Mouse (Mus musculus): ENCODE data around the gene Gm42688. TPM values are rescaled to one million over a fixed set of nuclear protein-coding genes. Genes with fewer than 3 reads are reported as not detected.

Gm42688 gene
- polyA plus RNA-seq, 1 experiment from 2014 or later = 2.5 TPM

GRCm38 (mm10) chr6:83111510-83112136 is 10.2 kb downstream of the Gm42688 start:
- ATAC-seq (ENCODE audit: insufficient number of reproducible peaks, low FRiP score, low TSS enrichment, low read depth) = no peak
- no peaks in the 10 kb centered on the region for H3K9me3 ChIP-seq
- peaks cover 10% of the 10 kb centered on the region; the same call in 1 of the 2 replicates for H3K36me3 ChIP-seq
- H3K27ac ChIP-seq = no peak overlapping the region
- H3K4me2 ChIP-seq = no peak overlapping the region
- no peak overlapping the region for H3K4me3 ChIP-seq
- no peaks in the 10 kb centered on the region for H3K27me3 ChIP-seq
- whole genome bisulfite sequencing = 91% methylated on average over 4 of the region's 4 CpGs
- no peak overlapping the region for H3K9ac ChIP-seq
- H3K4me1 ChIP-seq = peaks cover 35% of the 10 kb centered on the region

GRCm38 (mm10) chr6:83115011-83115671 is 13.7 kb downstream of the Gm42688 start, which contains the start of gene Mogs:
Gene Mogs (plus strand): TSS chr6:83115496.
- 1% methylated on average over 58 of the region's 58 CpGs for WGBS
- peak; percentile 86 for ATAC-seq (ENCODE audit: insufficient number of reproducible peaks, low FRiP score, low TSS enrichment, low read depth)
- peak within 1 kb of the TSS; percentile 91 for H3K9ac ChIP-seq
- peak within 1 kb of the TSS; percentile 70 for H3K4me2 ChIP-seq
- no peaks in the 10 kb centered on the region for H3K27me3 ChIP-seq
- no peaks in the 10 kb centered on the region for H3K9me3 ChIP-seq
- H3K36me3 ChIP-seq = peaks cover 37% of the 10 kb centered on the region
- peak within 1 kb of the TSS; percentile 89 for H3K27ac ChIP-seq
- H3K4me3 ChIP-seq = peak within 1 kb of the TSS; percentile 96
- H3K4me1 ChIP-seq = peaks cover 37% of the 10 kb centered on the region

GRCm38 (mm10) chr6:83115682-83116372 is 14.4 kb downstream of the Gm42688 start:
- Histone ChIP-seq H3K9ac (peak overlapping the region; percentile 91), H3K4me3 (peak overlapping the region; percentile 96), H3K36me3 (peaks cover 36% of the 10 kb centered on the region), H3K4me2 (peak overlapping the region; percentile 70), H3K27me3 (no peaks in the 10 kb centered on the region), H3K4me1 (peaks cover 42% of the 10 kb centered on the region), H3K9me3 (no peaks in the 10 kb centered on the region), H3K27ac (peak overlapping the region; percentile 89)
- WGBS = 1% methylated on average over 47 of the region's 48 CpGs
- peak; percentile 70 for ATAC-seq (ENCODE audit: insufficient number of reproducible peaks, low FRiP score, low TSS enrichment, low read depth)

- H3K4me1 ChIP-seq = peaks cover 43% of the 10 kb centered on the region
- peaks cover 30% of the 10 kb centered on the region for H3K36me3 ChIP-seq
- no peaks in the 10 kb centered on the region for H3K9me3 ChIP-seq
- 0 out of 2 replicates have a peak overlapping the region, but pooled peaks have one; percentile 89 for H3K27ac ChIP-seq
- no peak for ATAC-seq (ENCODE audit: insufficient number of reproducible peaks, low FRiP score, low TSS enrichment, low read depth)
- peak overlapping the region; percentile 70 for H3K4me2 ChIP-seq
- H3K27me3 ChIP-seq = no peaks in the 10 kb centered on the region
- 74% methylated on average over 11 of the region's 11 CpGs for WGBS
- H3K4me3 ChIP-seq = peak overlapping the region; percentile 96
- peak overlapping the region; percentile 91 for H3K9ac ChIP-seq
These were observed 15.2 kb downstream of the Gm42688 start for GRCm38 (mm10) chr6:83116373-83117164.

GRCm38 (mm10) chr6:83117165-83117438 is 15.7 kb downstream of the Gm42688 start:
- H3K27me3 ChIP-seq = no peaks in the 10 kb centered on the region
- no peak for ATAC-seq (ENCODE audit: insufficient number of reproducible peaks, low FRiP score, low TSS enrichment, low read depth)
- peaks cover 30% of the 10 kb centered on the region for H3K36me3 ChIP-seq
- H3K27ac ChIP-seq = no peak overlapping the region
- no peak overlapping the region for H3K9ac ChIP-seq
- H3K4me3 ChIP-seq = peak overlapping the region; percentile 96; the same call in 1 of the 2 replicates
- 79% methylated on average over 4 of the region's 4 CpGs for WGBS
- H3K9me3 ChIP-seq = no peaks in the 10 kb centered on the region
- peaks cover 48% of the 10 kb centered on the region for H3K4me1 ChIP-seq
- H3K4me2 ChIP-seq = peak overlapping the region; percentile 70; the same call in 1 of the 2 replicates

- Histone ChIP-seq H3K27ac (no peak overlapping the region), H3K36me3 (peaks cover 30% of the 10 kb centered on the region), H3K9ac (no peak overlapping the region), H3K4me1 (peaks cover 53% of the 10 kb centered on the region), H3K4me3 (no peak overlapping the region), H3K4me2 (no peak overlapping the region), H3K9me3 (no peaks in the 10 kb centered on the region), H3K27me3 (no peaks in the 10 kb centered on the region)
- ATAC-seq (ENCODE audit: insufficient number of reproducible peaks, low FRiP score, low TSS enrichment, low read depth) = no peak
- WGBS = 86% methylated on average over 13 of the region's 13 CpGs
These were observed 16.2 kb downstream of the Gm42688 start for GRCm38 (mm10) chr6:83117616-83118015.

- H3K27ac ChIP-seq = no peak overlapping the region
- peaks cover 59% of the 10 kb centered on the region for H3K4me1 ChIP-seq
- no peak overlapping the region for H3K9ac ChIP-seq
- H3K27me3 ChIP-seq = no peaks in the 10 kb centered on the region
- WGBS = 85% methylated on average over 11 of the region's 11 CpGs
- H3K4me2 ChIP-seq = no peak overlapping the region
- H3K9me3 ChIP-seq = no peaks in the 10 kb centered on the region
- H3K4me3 ChIP-seq = no peak overlapping the region
- peaks cover 30% of the 10 kb centered on the region for H3K36me3 ChIP-seq
- ATAC-seq (ENCODE audit: insufficient number of reproducible peaks, low FRiP score, low TSS enrichment, low read depth) = no peak
These were observed 17.0 kb downstream of the Gm42688 start for GRCm38 (mm10) chr6:83118369-83118768.

GRCm38 (mm10) chr6:83118825-83119733 is 17.7 kb downstream of the Gm42688 start:
- Histone ChIP-seq H3K27me3 (no peaks in the 10 kb centered on the region), H3K4me1 (peaks cover 65% of the 10 kb centered on the region), H3K4me2 (no peak overlapping the region), H3K9me3 (no peaks in the 10 kb centered on the region), H3K4me3 (no peak overlapping the region), H3K27ac (no peak overlapping the region), H3K9ac (no peak overlapping the region), H3K36me3 (peaks cover 30% of the 10 kb centered on the region)
- WGBS = 81% methylated on average over 14 of the region's 14 CpGs
- no peak for ATAC-seq (ENCODE audit: insufficient number of reproducible peaks, low FRiP score, low TSS enrichment, low read depth)

GRCm38 (mm10) chr6:83119734-83120051 is 18.3 kb downstream of the Gm42688 start:
- WGBS = 73% methylated on average over 7 of the region's 7 CpGs
- H3K9me3 ChIP-seq = no peaks in the 10 kb centered on the region
- no peak overlapping the region for H3K27ac ChIP-seq
- no peaks in the 10 kb centered on the region for H3K27me3 ChIP-seq
- H3K4me3 ChIP-seq = peak overlapping the region; percentile 79; the same call in 1 of the 2 replicates
- peaks cover 30% of the 10 kb centered on the region for H3K36me3 ChIP-seq
- no peak overlapping the region for H3K9ac ChIP-seq
- H3K4me1 ChIP-seq = peaks cover 67% of the 10 kb centered on the region
- ATAC-seq (ENCODE audit: insufficient number of reproducible peaks, low FRiP score, low TSS enrichment, low read depth) = no peak
- no peak overlapping the region for H3K4me2 ChIP-seq

GRCm38 (mm10) chr6:83120930-83121862 is 19.8 kb downstream of the Gm42688 start, which contains the start of gene Wbp1:
Gene Wbp1 (minus strand): TSS chr6:83121559.
- peaks cover 66% of the 10 kb centered on the region for H3K4me1 ChIP-seq
- no peaks in the 10 kb centered on the region for H3K9me3 ChIP-seq
- peaks cover 30% of the 10 kb centered on the region for H3K36me3 ChIP-seq
- ATAC-seq (ENCODE audit: insufficient number of reproducible peaks, low FRiP score, low TSS enrichment, low read depth) = peak; percentile 96
- H3K4me3 ChIP-seq = peak within 1 kb of the TSS; percentile 79
- H3K27me3 ChIP-seq = no peaks in the 10 kb centered on the region
- peak within 1 kb of the TSS; percentile 98 for H3K27ac ChIP-seq
- H3K4me2 ChIP-seq = peak within 1 kb of the TSS; percentile 92
- peak within 1 kb of the TSS; percentile 83 for H3K9ac ChIP-seq
- under 1% methylated on average over 38 of the region's 38 CpGs for WGBS

All from limb, embryonic 15.5 days (tissue).